Mouse (Mus musculus) heart, embryonic 13.5 days (tissue): ENCODE measurements around the gene Akap2. TPM values are rescaled to one million over a fixed set of nuclear protein-coding genes. Genes with fewer than 3 reads are reported as not detected.

Experiments
- ATAC-seq: fragments of 200-750 bp; cut with Nextera tagmentation; 2 replicates; pipeline ENCODE4 v1.8.0; 2017; ENCODE audit warnings: moderate TSS enrichment; ENCODE audit not compliant: insufficient number of reproducible peaks, low FRiP score, low TSS enrichment; ENCODE audit errors: extremely low read depth
- H3K27ac ChIP-seq: fragments of 300-500 bp; sonication (generic); replicated peaks from 2 replicates; pipeline ENCODE4 v1.5.1; 2015; ENCODE audit warnings: moderate library complexity, mild to moderate bottlenecking, inconsistent platforms
- H3K27me3 ChIP-seq: fragments of 300-500 bp; sonication (generic); replicated peaks from 2 replicates; pipeline ENCODE4 v1.6.1; 2015; ENCODE audit warnings: mild to moderate bottlenecking, inconsistent platforms
- H3K36me3 ChIP-seq: fragments of 300-500 bp; sonication (generic); 2 replicates; pipeline ENCODE4 v1.6.1; 2015; ENCODE audit warnings: mild to moderate bottlenecking, inconsistent platforms
- H3K4me1 ChIP-seq: fragments of 300-500 bp; sonication (generic); 2 replicates; pipeline ENCODE4 v1.6.1; 2015; ENCODE audit warnings: inconsistent platforms
- H3K4me2 ChIP-seq: fragments of 300-500 bp; sonication (generic); 2 replicates; pipeline ENCODE4 v1.6.1; 2015; ENCODE audit warnings: inconsistent platforms, mild to moderate bottlenecking, moderate library complexity
- H3K4me3 ChIP-seq: fragments of 300-500 bp; sonication (generic); 2 replicates; pipeline ENCODE4 v1.5.1; 2015; ENCODE audit warnings: moderate library complexity, mild to moderate bottlenecking, inconsistent platforms
- H3K9ac ChIP-seq: fragments of 300-500 bp; sonication (generic); 2 replicates; pipeline ENCODE4 v1.6.1; 2015; ENCODE audit warnings: inconsistent platforms, mild to moderate bottlenecking, moderate library complexity
- H3K9me3 ChIP-seq: fragments of 300-500 bp; sonication (generic); 2 replicates; pipeline ENCODE4 v1.6.1; 2016; ENCODE audit warnings: inconsistent platforms
- WGBS: fragments of 180-500 bp; shearing (Covaris S2); methylation state at CpG from one replicate; pipeline ENCODE4 v1.1.7; 2015; ENCODE audit warnings: mixed read lengths; 5-methylcytosine and 5-hydroxymethylcytosine counted together
- polyA plus RNA-seq: library from polyadenylated mRNA; unstranded; fragments of >200 nt; fragmentation: Nextera tagmentation; extraction: Ambion mirVana; gene quantifications from 2 replicates; pipeline ENCODE4 v1.2.1, GENCODE M21; 2015

Gene Akap2
- polyA plus RNA-seq, 1 experiment from 2014 or later = 43.1 TPM

DNA sequence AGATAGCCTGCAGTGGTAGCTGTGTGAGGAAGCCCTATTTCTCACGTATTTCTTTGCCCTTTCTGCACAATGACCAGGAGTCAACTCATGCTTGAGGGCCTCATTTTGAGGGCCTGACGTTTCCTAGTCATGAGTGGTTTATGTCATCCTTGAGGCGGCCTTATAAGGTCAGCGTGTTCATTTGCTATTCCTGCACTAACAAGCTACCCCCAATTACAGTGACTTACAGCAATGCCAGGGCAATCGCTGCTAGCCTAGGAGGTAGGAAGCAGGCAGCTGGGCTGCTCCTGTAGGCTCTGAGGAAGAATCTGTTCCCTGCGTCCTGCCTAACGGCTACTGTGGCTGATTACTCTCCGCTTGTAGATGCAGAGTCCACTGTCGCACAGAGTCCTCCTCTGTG lies 119.6 kb downstream of the Akap2 start:
- Histone ChIP-seq H3K27ac (peak overlapping the region; percentile 85), H3K27me3 (no peaks in the 10 kb centered on the region), H3K36me3 (no peaks in the 10 kb centered on the region), H3K4me3 (no peak overlapping the region), H3K9me3 (no peaks in the 10 kb centered on the region), H3K9ac (peak overlapping the region; percentile 59), H3K4me2 (peak overlapping the region; percentile 24; the same call in 1 of the 2 replicates), H3K4me1 (peaks cover 71% of the 10 kb centered on the region)
- no peak for ATAC-seq
- 41% methylated on average over 9 of the region's 9 CpGs for WGBS

DNA sequence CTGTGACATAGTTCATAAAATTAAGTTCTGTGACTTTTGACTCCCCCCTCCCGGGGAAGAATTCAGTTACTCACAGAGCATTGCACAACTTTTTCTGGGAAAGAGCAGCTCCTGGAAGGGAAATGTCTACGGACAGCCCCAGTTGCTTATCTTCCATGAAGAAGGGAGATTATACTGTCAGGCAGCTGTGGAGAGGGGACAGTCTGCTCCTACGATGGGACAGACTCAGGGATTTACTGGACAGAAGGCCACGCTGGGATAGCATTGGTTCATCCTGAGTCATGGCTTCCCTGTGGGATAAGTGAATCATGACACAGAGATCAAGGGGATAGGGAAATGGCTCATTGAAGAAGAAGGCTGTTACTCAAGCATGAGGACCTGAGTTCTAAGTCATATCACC lies 121.9 kb downstream of the Akap2 start:
- Histone ChIP-seq H3K27ac (peak overlapping the region; percentile 54), H3K4me2 (no peak overlapping the region), H3K27me3 (no peaks in the 10 kb centered on the region), H3K9me3 (no peaks in the 10 kb centered on the region), H3K4me1 (peaks cover 68% of the 10 kb centered on the region), H3K4me3 (no peak overlapping the region), H3K36me3 (no peaks in the 10 kb centered on the region), H3K9ac (no peak overlapping the region)
- ATAC-seq = no peak
- WGBS = 29% methylated on average over 4 of the region's 4 CpGs

DNA sequence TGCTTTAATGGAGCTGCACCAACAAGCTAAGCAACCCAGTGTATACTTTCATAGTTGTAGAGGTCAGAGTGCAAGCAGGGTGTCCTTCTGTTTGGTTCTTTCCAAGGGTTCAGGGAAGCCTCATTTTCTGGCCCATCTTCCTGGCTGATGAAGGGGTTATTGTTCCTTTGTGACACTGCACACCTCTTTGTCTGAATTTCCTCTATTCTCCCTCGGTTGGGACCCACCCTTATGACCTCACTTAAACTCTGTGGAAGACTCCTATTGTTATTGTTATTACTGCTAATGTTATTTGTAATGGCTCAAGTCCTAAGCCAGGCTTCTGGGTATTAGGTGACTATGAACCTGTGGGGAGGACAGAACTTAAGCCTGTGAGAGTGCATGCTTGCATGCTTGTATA lies 124.5 kb downstream of the Akap2 start:
- 55% methylated on average over 1 of the region's 1 CpGs for WGBS
- Histone ChIP-seq H3K36me3 (no peaks in the 10 kb centered on the region), H3K27me3 (no peaks in the 10 kb centered on the region), H3K4me1 (peaks cover 84% of the 10 kb centered on the region), H3K4me3 (no peak overlapping the region), H3K9ac (no peak overlapping the region), H3K27ac (peak overlapping the region; percentile 60; the same call in 1 of the 2 replicates), H3K4me2 (no peak overlapping the region), H3K9me3 (no peaks in the 10 kb centered on the region)
- no peak for ATAC-seq

DNA sequence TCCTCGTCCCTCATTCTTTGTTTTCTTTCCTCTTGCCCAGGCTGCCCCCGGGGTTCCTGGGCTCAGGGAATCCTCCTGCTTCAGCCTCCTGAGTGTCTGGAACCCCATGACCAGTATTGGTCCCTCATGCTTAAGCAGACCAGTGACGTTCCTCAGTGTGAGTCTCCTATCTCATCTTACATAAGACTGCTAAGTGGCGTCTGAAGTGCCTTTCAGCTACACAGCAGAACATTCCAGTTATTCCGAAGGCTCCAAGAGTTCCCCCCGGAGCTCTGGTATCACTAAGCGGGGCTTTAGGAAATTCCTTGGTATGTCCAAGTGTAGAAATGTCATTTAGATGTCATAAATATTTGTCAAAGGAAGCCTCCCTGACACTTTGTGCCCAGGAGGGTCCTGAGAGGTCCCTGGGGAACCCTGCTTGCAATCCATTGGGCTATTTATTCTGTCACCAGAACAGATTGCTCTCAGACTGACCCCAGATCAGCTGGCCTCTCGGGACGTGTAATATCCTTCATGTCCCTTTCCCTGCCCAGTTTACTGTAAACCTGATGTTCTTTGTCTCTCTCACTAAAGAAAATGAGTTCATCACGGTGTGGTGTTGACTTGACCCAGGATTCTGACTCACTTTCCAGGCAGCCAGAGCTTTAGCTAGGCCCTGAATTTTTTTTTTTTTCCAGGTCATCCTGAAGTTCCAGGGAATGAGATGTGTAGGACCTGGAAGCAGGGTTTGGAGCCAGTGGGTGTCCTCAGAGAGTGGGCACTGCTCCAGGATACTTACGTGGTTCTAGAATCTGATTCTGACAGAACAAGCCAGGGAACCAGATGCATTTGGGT lies 125.2 kb downstream of the Akap2 start:
- no peak for ATAC-seq
- Histone ChIP-seq H3K4me1 (peaks cover 84% of the 10 kb centered on the region), H3K36me3 (no peaks in the 10 kb centered on the region)

DNA sequence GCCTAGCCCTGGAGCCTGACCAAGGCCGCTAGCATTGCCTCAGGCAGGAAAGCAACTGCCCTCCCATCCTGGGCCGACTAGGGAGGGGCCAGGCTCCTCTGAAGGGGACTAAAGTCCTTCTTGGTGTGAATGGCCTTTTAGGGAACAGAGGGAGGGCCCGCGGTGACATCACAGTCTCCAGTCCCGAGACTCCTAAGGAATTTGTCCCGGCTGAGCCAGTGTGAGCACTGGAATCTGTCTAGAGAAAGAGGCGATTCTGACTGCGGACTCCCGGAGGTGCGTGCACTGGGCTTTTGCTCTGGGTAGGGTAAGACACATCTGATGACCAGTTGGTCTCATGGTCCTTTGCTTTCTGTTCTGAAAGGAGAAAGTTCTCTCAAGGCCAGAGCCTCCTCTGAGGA lies 127.6 kb downstream of the Akap2 start:
- WGBS = 4% methylated on average over 10 of the region's 10 CpGs
- H3K27ac ChIP-seq = peak overlapping the region; percentile 95
- peak overlapping the region; percentile 58 for H3K4me3 ChIP-seq
- H3K4me1 ChIP-seq = peaks cover 87% of the 10 kb centered on the region
- no peaks in the 10 kb centered on the region for H3K27me3 ChIP-seq
- ATAC-seq = peak; percentile 71; the same call in 1 of the 2 replicates
- peaks cover 8% of the 10 kb centered on the region for H3K36me3 ChIP-seq
- no peaks in the 10 kb centered on the region for H3K9me3 ChIP-seq
- peak overlapping the region; percentile 82 for H3K4me2 ChIP-seq
- peak overlapping the region; percentile 91 for H3K9ac ChIP-seq

More for the DNA sequence above, 125.2 kb downstream of the Akap2 start:
- no peaks in the 10 kb centered on the region for H3K9me3 ChIP-seq
- 37% methylated on average over 11 of the region's 11 CpGs for WGBS
- H3K27me3 ChIP-seq = no peaks in the 10 kb centered on the region
- H3K27ac ChIP-seq = peak overlapping the region; percentile 60
- H3K4me2 ChIP-seq = no peak overlapping the region
- peak overlapping the region; percentile 42; the same call in 1 of the 2 replicates for H3K9ac ChIP-seq
- H3K4me3 ChIP-seq = no peak overlapping the region

DNA sequence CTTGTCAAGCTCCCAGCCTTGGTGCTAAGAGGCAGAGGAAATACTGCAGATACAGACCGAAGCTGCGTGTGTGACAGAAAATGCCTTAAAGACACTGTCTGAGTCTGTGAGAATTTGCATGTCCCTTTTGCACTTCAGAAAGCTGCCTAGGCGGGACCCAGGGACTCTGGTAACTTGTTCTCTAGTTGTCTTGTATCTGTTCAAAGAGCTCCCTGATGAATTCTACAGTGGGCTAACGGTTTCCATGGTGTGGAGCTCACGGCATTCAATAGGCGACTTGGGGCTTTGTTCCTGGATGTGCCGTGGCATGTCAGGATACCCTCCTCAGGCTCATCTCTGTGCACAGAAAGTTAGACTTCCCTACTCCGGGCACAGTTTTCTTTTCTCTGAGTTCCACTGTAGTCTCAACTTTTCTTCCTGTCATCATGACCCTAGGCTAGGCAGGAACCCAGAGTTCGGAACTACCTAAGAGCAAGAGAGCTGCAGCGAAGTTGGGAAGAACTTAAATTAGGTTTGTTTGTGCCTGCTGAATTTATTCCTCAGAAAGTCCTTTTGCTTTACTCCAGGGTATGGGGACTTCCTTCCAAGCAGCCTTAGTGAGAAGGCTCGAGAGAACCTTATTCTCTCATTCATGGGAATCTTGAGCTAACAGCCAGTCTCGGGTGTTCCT lies 128.2 kb downstream of the Akap2 start:
- WGBS = 13% methylated on average over 12 of the region's 12 CpGs
- H3K4me1 ChIP-seq = peaks cover 81% of the 10 kb centered on the region
- peak overlapping the region; percentile 91 for H3K9ac ChIP-seq
- ATAC-seq = no peak
- peak overlapping the region; percentile 82 for H3K4me2 ChIP-seq
- no peaks in the 10 kb centered on the region for H3K27me3 ChIP-seq
- no peaks in the 10 kb centered on the region for H3K9me3 ChIP-seq
- peaks cover 14% of the 10 kb centered on the region for H3K36me3 ChIP-seq
- peak overlapping the region; percentile 95 for H3K27ac ChIP-seq
- peak overlapping the region; percentile 58 for H3K4me3 ChIP-seq

DNA sequence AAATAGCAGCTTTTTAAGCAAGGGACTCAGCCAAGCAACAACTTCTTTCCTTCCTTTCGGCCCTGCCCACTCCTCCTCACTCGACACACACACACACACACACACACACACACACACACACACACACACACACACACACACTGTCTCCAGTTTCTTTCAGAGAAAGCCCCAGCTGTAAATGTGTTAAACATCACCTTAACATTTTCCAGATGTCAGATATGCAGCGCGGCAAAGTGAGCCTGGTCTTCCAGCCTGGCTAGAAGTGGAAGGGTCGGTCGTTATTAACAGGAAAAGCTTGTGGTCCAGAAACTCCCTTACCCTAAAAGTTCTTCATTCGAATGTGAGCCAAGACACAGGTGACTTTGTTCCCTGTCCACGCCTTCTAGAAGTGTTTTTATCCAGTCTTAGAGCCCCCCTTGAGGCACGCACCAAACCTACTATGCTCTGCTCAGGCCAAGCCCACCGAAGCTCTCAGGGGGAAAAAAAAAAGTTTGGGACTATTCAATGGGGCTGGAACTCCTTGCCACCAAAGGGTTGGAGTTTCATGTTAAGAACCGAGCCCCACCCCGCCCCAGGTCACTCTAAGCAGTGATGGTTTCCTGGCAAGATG lies 129.0 kb downstream of the Akap2 start:
- Histone ChIP-seq H3K4me2 (peak overlapping the region; percentile 82), H3K4me3 (peak overlapping the region; percentile 58), H3K27ac (peak overlapping the region; percentile 95), H3K9ac (peak overlapping the region; percentile 91), H3K36me3 (peaks cover 20% of the 10 kb centered on the region), H3K27me3 (no peaks in the 10 kb centered on the region), H3K9me3 (no peaks in the 10 kb centered on the region), H3K4me1 (peaks cover 81% of the 10 kb centered on the region)
- no peak for ATAC-seq
- 9% methylated on average over 12 of the region's 12 CpGs for WGBS

DNA sequence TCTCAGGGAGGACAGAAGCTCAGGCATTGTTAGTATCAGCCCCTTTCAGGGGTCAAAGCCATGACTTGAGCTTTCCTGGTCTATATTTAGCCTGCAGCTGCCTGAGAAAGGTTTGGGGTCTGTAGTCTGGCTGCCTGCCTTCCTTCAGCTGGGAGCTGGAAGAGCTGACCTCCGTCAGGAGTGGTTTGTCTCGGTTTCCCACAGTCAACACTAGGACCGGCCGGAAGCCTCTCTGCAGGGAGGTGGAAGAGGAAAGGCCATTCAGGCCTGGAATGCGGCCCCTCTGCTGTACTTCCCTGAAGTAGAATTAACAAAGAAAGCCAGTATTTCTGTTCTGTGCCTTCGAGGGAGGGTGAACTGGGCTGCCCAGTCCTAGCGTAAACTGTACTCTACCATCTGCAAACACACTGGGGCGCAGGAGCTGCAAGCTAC lies 129.6 kb downstream of the Akap2 start:
- 12% methylated on average over 8 of the region's 8 CpGs for WGBS
- peaks cover 25% of the 10 kb centered on the region for H3K36me3 ChIP-seq
- H3K27me3 ChIP-seq = no peaks in the 10 kb centered on the region
- H3K4me1 ChIP-seq = peaks cover 82% of the 10 kb centered on the region
- peak overlapping the region; percentile 91 for H3K9ac ChIP-seq
- no peaks in the 10 kb centered on the region for H3K9me3 ChIP-seq
- no peak for ATAC-seq
- peak overlapping the region; percentile 58 for H3K4me3 ChIP-seq
- peak overlapping the region; percentile 95 for H3K27ac ChIP-seq
- H3K4me2 ChIP-seq = peak overlapping the region; percentile 82

DNA sequence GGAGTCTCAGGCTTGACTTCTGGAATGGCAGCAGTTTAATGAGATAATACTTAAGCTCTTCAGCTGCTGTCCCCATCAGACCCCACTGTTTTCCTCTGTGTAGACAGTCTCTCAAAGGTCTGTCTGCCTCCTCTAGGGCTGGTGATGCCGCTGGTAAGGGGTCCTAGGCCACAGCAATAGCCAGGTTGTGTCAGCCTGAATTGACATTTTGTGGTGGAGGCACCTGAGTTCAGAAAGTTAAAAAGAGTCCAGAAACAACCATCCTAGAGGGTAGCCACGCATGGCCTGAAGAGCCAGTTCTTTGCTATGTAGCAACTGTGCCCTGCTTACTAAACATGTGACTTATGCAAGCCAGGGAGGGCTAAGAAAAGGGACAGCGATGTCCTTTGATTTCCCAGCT lies 130.2 kb downstream of the Akap2 start:
- 71% methylated on average over 3 of the region's 3 CpGs for WGBS
- peak overlapping the region; percentile 58 for H3K4me3 ChIP-seq
- peak overlapping the region; percentile 82 for H3K4me2 ChIP-seq
- peaks cover 82% of the 10 kb centered on the region for H3K4me1 ChIP-seq
- H3K9me3 ChIP-seq = no peaks in the 10 kb centered on the region
- H3K27me3 ChIP-seq = no peaks in the 10 kb centered on the region
- H3K36me3 ChIP-seq = peaks cover 29% of the 10 kb centered on the region
- H3K27ac ChIP-seq = peak overlapping the region; percentile 95
- no peak for ATAC-seq
- H3K9ac ChIP-seq = peak overlapping the region; percentile 91

DNA sequence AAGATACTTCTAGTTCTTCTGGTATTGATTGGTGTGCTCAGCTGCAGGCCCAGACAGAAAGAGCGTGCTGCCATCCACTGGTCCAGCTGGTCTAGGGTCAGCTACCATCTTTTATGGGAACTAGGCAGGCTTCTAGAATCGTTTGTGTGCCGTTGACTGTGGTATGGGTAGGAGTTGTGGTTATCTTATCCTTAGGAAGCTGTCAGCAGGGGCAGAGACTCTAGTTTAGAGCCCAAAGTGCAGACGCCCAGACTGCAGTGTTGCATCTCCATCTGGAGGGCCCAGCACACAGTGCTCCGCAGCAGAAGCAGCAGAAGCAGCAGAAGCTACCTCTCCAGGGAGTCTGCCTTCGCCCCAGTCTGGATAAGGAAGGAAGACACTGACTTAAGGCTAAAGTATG lies 132.0 kb downstream of the Akap2 start:
- H3K9me3 ChIP-seq = no peaks in the 10 kb centered on the region
- peak overlapping the region; percentile 40 for H3K27ac ChIP-seq
- H3K27me3 ChIP-seq = no peaks in the 10 kb centered on the region
- H3K36me3 ChIP-seq = peaks cover 34% of the 10 kb centered on the region
- 37% methylated on average over 6 of the region's 6 CpGs for WGBS
- H3K9ac ChIP-seq = peak overlapping the region; percentile 14; the same call in 1 of the 2 replicates
- H3K4me2 ChIP-seq = no peak overlapping the region
- no peak for ATAC-seq
- H3K4me1 ChIP-seq = peaks cover 74% of the 10 kb centered on the region
- no peak overlapping the region for H3K4me3 ChIP-seq

DNA sequence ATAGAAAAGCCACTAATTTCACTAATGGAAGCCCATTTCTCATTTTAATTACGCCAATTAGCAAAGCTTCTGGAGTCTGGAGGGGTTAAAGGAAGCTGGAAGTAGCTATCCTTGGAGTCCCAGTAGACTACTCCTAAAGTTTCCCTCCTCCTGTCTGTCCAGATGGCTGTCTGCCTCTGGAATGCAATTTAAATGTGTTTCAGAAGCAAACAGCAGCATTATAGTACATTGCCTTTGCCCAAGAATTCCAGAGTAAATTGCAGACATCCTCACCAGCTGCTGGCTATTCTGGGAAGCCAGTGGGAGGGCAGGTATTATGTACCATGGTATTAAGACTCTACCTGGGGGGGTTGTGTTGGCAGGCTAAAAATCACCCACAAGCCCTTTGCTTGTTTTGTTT lies 134.3 kb downstream of the Akap2 start:
- H3K9ac ChIP-seq = no peak overlapping the region
- H3K36me3 ChIP-seq = peaks cover 56% of the 10 kb centered on the region
- H3K9me3 ChIP-seq = no peaks in the 10 kb centered on the region
- WGBS = 70% methylated on average over 1 of the region's 1 CpGs
- H3K27me3 ChIP-seq = no peaks in the 10 kb centered on the region
- H3K4me1 ChIP-seq = peaks cover 54% of the 10 kb centered on the region
- no peak for ATAC-seq
- H3K4me2 ChIP-seq = no peak overlapping the region
- no peak overlapping the region for H3K4me3 ChIP-seq
- no peak overlapping the region for H3K27ac ChIP-seq
